Mouse (Mus musculus) forebrain, embryonic 16.5 days (tissue): Measurements from ENCODE around the gene Ubp1. TPM values are rescaled to one million over a fixed set of nuclear protein-coding genes. Genes with fewer than 3 reads are reported as not detected.

ENCODE experiments used
- ATAC-seq: fragments of 200-750 bp; cut with Nextera tagmentation; 2 replicates; pipeline ENCODE4 v1.8.0; 2017; ENCODE audit warnings: mild to moderate bottlenecking, moderate library complexity
- H3K27ac ChIP-seq: fragments of 300-500 bp; sonication (generic); 2 replicates; pipeline ENCODE4 v1.5.1; 2014; ENCODE audit warnings: low read length, control low read depth
- H3K27me3 ChIP-seq: fragments of 300-500 bp; sonication (generic); replicated peaks from 2 replicates; pipeline ENCODE4 v1.6.1; 2014; ENCODE audit warnings: low read length; ENCODE audit not compliant: control insufficient read depth, insufficient read depth
- H3K36me3 ChIP-seq: fragments of 300-500 bp; sonication (generic); 2 replicates; pipeline ENCODE4 v1.6.1; 2014; ENCODE audit not compliant: control insufficient read depth, insufficient read depth
- H3K4me1 ChIP-seq: fragments of 300-500 bp; sonication (generic); replicated peaks from 2 replicates; pipeline ENCODE4 v1.6.1; 2014; ENCODE audit warnings: low read length; ENCODE audit not compliant: control insufficient read depth, insufficient read depth
- H3K4me2 ChIP-seq: fragments of 300-500 bp; sonication (generic); 2 replicates; pipeline ENCODE4 v1.6.1; 2014; ENCODE audit warnings: mild to moderate bottlenecking, low read length, control low read depth
- H3K4me3 ChIP-seq: fragments of 300-500 bp; sonication (generic); replicated peaks from 2 replicates; pipeline ENCODE4 v1.5.1; 2014; ENCODE audit warnings: mild to moderate bottlenecking, low read length, control low read depth
- H3K9ac ChIP-seq: fragments of 300-500 bp; sonication (generic); replicated peaks from 2 replicates; pipeline ENCODE4 v1.6.1; 2014; ENCODE audit warnings: low read depth, low read length, control low read depth
- H3K9me3 ChIP-seq: fragments of 300-500 bp; sonication (generic); 2 replicates; pipeline ENCODE4 v1.6.1; 2016; ENCODE audit warnings: low read length; ENCODE audit not compliant: control insufficient read depth
- WGBS: fragments of 180-500 bp; shearing (Covaris S2); extraction: QIAGEN DNeasy Blood & Tissue Kit; methylation state at CpG from one replicate; pipeline ENCODE4 v1.1.7; 2014; 5-methylcytosine and 5-hydroxymethylcytosine counted together
- polyA plus RNA-seq: library from polyadenylated mRNA; unstranded; fragments of >200 nt; fragmentation: Nextera tagmentation; extraction: Ambion mirVana; gene quantifications from 2 replicates; pipeline ENCODE4 v1.2.1, GENCODE M21; 2015

The Ubp1 gene
- polyA plus RNA-seq, 1 experiment from 2014 or later: 35.6 TPM

DNA sequence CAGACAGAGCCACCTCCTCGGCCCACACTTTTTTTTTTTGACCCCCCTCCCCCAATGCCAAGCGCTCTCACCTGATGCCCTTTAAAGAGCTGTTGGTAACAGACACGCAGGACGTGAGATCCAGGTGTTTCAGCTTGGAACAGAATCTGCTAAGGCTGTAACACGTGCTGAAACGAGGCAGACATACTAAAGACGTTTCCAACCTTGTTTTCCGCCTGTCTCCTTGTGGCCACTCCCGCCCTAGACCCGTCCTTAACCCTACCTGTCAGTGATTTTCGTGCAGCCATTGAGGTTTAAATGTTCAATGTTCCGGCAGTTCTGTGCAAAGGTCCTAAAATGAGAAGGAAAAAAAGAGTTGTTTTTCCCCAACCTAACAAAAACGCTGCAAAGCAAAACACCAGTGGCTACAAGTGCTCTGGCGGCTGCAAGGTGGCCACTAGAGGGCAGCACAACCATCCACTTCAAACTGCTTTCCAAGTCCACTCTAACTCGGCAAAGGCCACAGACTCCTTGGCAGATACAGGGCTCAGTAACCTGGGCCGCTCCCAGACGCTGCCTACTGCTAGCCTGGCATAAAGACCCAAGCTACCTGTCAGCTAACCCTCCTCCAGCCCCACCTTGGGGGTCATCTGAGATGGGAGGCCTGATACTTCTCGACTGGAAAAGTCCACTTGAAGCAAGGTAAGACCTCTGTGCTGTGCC lies 60.0 kb downstream of the Ubp1 start:
- H3K4me3 ChIP-seq: no peak overlapping the region
- H3K27ac ChIP-seq: no peak overlapping the region
- H3K4me2 ChIP-seq: peak overlapping the region; percentile 39
- H3K36me3 ChIP-seq: no peaks in the 10 kb centered on the region
- ATAC-seq: peak; percentile 69
- WGBS: 30% methylated on average over 18 of the region's 18 CpGs
- H3K9ac ChIP-seq: no peak overlapping the region
- H3K27me3 ChIP-seq: no peaks in the 10 kb centered on the region
- no peaks in the 10 kb centered on the region; the same call in 1 of the 2 replicates for H3K4me1 ChIP-seq
- no peaks in the 10 kb centered on the region for H3K9me3 ChIP-seq

GRCm38 (mm10) chr9:113992810-113993209 lies 62.1 kb downstream of the Ubp1 start:
- Histone ChIP-seq H3K36me3 (no peaks in the 10 kb centered on the region), H3K4me1 (no peaks in the 10 kb centered on the region; the same call in 1 of the 2 replicates), H3K4me2 (no peak overlapping the region), H3K9ac (no peak overlapping the region), H3K9me3 (no peaks in the 10 kb centered on the region), H3K27ac (no peak overlapping the region), H3K27me3 (no peaks in the 10 kb centered on the region), H3K4me3 (no peak overlapping the region)
- 92% methylated on average over 7 of the region's 7 CpGs for WGBS
- no peak for ATAC-seq

DNA sequence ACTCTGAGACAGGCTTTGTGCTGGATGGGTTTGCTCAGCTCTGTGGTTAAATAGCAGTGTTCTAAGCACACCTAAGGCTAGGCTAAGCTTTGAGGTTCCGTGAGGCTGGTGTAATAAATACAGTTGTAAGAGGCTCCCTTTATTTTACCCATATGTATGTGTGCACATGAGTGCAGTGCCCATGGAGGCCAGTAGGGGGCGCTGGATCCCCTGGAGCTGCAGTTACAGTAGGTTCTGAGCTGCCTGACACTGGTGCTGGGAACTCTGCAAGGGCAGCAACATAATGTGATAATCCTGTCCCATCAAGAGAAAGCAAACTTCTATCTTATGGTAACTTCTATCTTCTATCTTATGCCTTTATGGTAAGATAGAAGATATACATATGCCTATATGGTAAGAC lies 67.6 kb downstream of the Ubp1 start:
- ATAC-seq: no peak
- Histone ChIP-seq H3K9me3 (0 out of 2 replicates have a peak, but pooled peaks cover 4% of the 10 kb centered on the region), H3K4me2 (no peak overlapping the region), H3K36me3 (peaks cover 18% of the 10 kb centered on the region), H3K27ac (no peak overlapping the region), H3K4me3 (no peak overlapping the region), H3K9ac (no peak overlapping the region), H3K4me1 (no peaks in the 10 kb centered on the region), H3K27me3 (no peaks in the 10 kb centered on the region)
- 63% methylated on average over 2 of the region's 2 CpGs for WGBS

GRCm38 (mm10) chr9:114006801-114007200 lies 76.1 kb downstream of the Ubp1 start:
- Histone ChIP-seq H3K4me2 (no peak overlapping the region), H3K9me3 (no peaks in the 10 kb centered on the region), H3K4me3 (no peak overlapping the region), H3K9ac (no peak overlapping the region), H3K36me3 (peaks cover 4% of the 10 kb centered on the region), H3K27me3 (no peaks in the 10 kb centered on the region), H3K27ac (no peak overlapping the region), H3K4me1 (no peaks in the 10 kb centered on the region)
- no peak for ATAC-seq
- WGBS: 79% methylated on average over 9 of the region's 9 CpGs

DNA sequence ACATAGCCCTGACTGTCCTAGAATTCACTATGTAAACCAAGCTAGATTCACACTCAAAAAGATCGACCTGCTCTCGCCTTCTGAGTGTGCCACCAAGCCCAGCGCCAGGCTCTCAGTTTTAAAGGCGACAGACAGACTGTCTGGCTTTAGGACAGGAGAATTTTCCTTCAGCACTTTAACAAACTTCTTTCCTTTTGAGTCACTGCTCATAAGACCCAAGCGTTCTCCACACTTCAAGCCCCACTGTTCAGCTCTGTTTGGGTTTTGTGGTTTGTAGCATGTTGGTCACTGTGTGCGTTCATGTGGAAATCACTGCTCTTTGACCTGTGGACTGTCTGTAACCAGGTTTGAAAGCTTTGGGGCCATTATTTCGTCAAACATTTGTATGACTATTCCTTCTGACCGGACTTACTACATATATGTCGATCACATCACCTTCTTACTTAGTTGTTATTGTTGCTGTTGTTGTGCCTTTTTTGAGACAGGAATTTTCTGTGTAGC lies 77.2 kb downstream of the Ubp1 start:
- WGBS: 90% methylated on average over 9 of the region's 9 CpGs
- H3K9ac ChIP-seq: no peak overlapping the region
- no peak overlapping the region for H3K4me3 ChIP-seq
- no peaks in the 10 kb centered on the region for H3K4me1 ChIP-seq
- H3K9me3 ChIP-seq: no peaks in the 10 kb centered on the region
- peaks cover 4% of the 10 kb centered on the region for H3K36me3 ChIP-seq
- no peak for ATAC-seq
- H3K27me3 ChIP-seq: no peaks in the 10 kb centered on the region
- no peak overlapping the region for H3K27ac ChIP-seq
- no peak overlapping the region for H3K4me2 ChIP-seq

GRCm38 (mm10) chr9:114009526-114009925 lies 78.8 kb downstream of the Ubp1 start:
- Histone ChIP-seq H3K4me3 (no peak overlapping the region), H3K36me3 (no peaks in the 10 kb centered on the region), H3K4me2 (no peak overlapping the region), H3K27ac (no peak overlapping the region), H3K9me3 (no peaks in the 10 kb centered on the region), H3K4me1 (no peaks in the 10 kb centered on the region), H3K27me3 (no peaks in the 10 kb centered on the region), H3K9ac (no peak overlapping the region)
- WGBS: 36% methylated on average over 5 of the region's 5 CpGs
- no peak for ATAC-seq

- H3K27me3 ChIP-seq: no peaks in the 10 kb centered on the region
- no peaks in the 10 kb centered on the region for H3K36me3 ChIP-seq
- H3K9ac ChIP-seq: no peak overlapping the region
- no peaks in the 10 kb centered on the region for H3K9me3 ChIP-seq
- no peak overlapping the region for H3K4me2 ChIP-seq
- 75% methylated on average over 18 of the region's 18 CpGs for WGBS
- H3K27ac ChIP-seq: no peak overlapping the region
- no peak overlapping the region for H3K4me3 ChIP-seq
- H3K4me1 ChIP-seq: no peaks in the 10 kb centered on the region
- ATAC-seq: no peak
These were observed 80.5 kb downstream of the Ubp1 start for GRCm38 (mm10) chr9:114011203-114011602.

- WGBS: 88% methylated on average over 1 of the region's 1 CpGs
- H3K27me3 ChIP-seq: no peaks in the 10 kb centered on the region
- H3K4me1 ChIP-seq: no peaks in the 10 kb centered on the region
- H3K36me3 ChIP-seq: no peaks in the 10 kb centered on the region
- H3K27ac ChIP-seq: no peak overlapping the region
- no peaks in the 10 kb centered on the region for H3K9me3 ChIP-seq
- no peak overlapping the region for H3K9ac ChIP-seq
- H3K4me2 ChIP-seq: no peak overlapping the region
- no peak overlapping the region for H3K4me3 ChIP-seq
- ATAC-seq: no peak
These were observed 83.3 kb downstream of the Ubp1 start for GRCm38 (mm10) chr9:114014034-114014433.

DNA sequence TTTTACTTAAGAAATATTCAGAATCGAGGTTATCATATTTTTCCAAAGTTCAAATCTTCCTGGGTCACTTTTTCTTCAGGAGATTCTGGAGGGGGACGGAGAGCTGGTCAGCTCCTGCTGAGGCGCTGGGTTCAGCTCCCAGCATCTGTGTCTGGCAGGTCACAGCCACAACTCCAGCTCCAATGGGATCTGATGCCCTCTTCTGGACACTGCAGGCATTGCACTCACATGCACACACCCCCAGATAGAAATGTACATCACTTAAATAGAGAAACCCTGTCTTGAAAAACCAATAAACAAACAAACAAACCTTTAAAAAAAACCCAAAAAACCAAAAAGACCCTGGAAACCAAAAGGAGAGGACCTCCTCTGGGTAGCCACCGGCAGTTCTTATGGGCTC lies 85.0 kb downstream of the Ubp1 start:
- Histone ChIP-seq H3K27ac (no peak overlapping the region), H3K9me3 (no peaks in the 10 kb centered on the region), H3K27me3 (no peaks in the 10 kb centered on the region), H3K4me1 (no peaks in the 10 kb centered on the region), H3K4me3 (no peak overlapping the region), H3K4me2 (no peak overlapping the region), H3K9ac (no peak overlapping the region), H3K36me3 (no peaks in the 10 kb centered on the region)
- ATAC-seq: no peak
- 91% methylated on average over 4 of the region's 4 CpGs for WGBS
